Mouse (Mus musculus): ENCODE data around the gene Pbrm1.

Gene Pbrm1

GRCm38 (mm10) chr14:31166827-31167226, 147.9 kb downstream of the Pbrm1 start:
- DNase-seq (ENCODE audit: low spot score in 2 of 2) = no peak

DNA sequence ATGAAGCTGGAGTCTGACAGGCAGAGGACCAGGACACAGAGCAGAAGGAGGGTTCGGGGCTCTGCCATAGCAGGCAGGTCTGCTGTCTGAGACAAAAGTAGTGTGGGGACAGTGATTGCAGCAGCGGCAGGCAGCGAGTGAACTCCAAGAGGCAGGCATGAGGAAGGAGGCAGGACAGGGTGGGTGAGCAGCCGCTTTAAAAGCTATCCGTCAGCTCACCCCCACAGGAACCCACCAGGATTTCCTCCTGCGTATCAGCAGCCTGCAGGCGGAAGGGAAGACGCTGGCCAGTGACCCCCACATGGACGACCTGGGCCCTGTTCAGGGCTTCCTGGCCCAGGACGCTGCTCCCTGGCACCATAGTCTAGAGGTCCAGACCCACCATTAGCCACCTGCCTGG, 149.5 kb downstream of the Pbrm1 start, which contains the start of gene Stab1:
Stab1 (minus strand) TSS at position 217 of the 400 bp plus-strand sequence.
- DNase-seq (ENCODE audit: low spot score in 2 of 2) = no peak

- no peak for DNase-seq (ENCODE audit: low spot score in 2 of 2)
Measured at GRCm38 (mm10) chr14:31169508-31169907, 150.6 kb downstream of the Pbrm1 start.

GRCm38 (mm10) chr14:31170963-31171362, 152.0 kb downstream of the Pbrm1 start:
- DNase-seq (ENCODE audit: low spot score in 2 of 2) = no peak

Measured in right cerebral cortex, adult 2 months (tissue).